Mouse (Mus musculus) thymus, postnatal 4 days (tissue): ENCODE results near the gene Itih1.

Experiments
- DNase-seq: peaks from one replicate; pipeline ENCODE4 v3.0.0; 2021

The Itih1 gene

DNA sequence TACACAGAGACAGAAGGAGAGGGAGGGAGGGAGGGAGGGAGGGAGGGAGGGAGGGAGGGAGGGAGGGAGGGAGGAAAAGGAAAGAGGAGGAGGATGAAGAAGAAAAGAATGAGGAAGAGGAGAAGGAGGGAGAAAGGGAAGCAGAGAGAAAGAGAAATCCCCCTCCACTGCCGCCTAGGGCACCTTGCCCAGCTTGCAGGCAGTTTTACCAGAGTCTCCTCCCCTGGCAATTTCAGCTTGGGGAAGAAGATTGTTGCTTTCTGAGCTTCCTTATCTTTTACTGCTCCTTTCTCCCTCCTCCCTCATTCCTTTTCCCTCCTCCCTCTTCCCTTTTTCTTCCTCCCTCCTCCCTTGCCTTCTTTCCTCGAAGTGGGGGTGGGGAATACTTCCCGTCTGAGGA lies 40.1 kb downstream of the Itih1 start:
- DNase-seq, result no peak

GRCm38 (mm10) chr14:30902628-30903027 lies 40.5 kb downstream of the Itih1 start:
- no peak for DNase-seq

DNA sequence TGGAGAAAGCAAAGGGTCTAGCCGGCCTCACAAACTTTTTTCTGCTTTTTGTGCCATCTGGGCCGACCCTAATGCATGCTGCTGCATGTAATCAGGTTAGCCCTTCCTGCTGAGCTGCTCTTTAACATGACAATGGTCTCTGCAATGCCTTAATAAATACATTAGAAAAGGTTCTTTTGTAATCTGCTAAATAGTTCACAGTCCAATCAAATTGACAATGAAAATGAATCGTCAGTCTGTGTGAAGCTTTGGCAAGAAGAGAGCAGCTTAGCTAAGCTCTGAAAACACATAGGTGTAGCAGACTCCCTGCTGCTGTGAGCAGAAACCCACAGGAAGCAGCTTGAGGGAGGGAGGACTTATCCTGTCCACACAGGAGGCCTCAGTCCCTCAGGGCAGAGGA lies 43.1 kb downstream of the Itih1 start:
- DNase-seq, result no peak

- DNase-seq, result peak; percentile 45
Observed at GRCm38 (mm10) chr14:30888271-30888732, 54.8 kb downstream of the Itih1 start.

GRCm38 (mm10) chr14:30886204-30886603 lies 56.9 kb downstream of the Itih1 start, which contains the start of gene Itih4:
TSS of gene Itih4 (plus strand) at chr14:30886476.
- no peak for DNase-seq

GRCm38 (mm10) chr14:30885298-30885697 lies 57.8 kb downstream of the Itih1 start:
- DNase-seq, result no peak

DNA sequence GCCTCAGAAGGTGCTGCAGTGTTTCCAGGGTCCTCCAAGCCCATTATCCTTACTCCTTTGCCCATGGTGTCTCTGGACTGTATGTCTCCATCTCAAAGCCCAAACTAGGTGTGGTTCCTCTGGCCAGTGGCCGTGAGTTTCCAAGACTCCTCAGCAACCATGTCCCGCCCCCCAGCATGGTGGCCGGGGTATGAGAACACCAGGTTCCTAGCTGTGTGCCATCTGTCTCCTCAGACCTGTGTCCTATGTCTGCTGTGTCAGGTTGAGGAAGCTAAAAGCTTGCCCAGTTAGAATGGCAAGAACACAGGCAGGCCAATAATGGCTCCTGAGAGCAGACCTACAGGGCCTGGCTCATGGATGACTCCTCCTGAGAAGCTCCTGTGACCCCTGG lies 61.4 kb downstream of the Itih1 start:
- DNase-seq, result no peak

DNA sequence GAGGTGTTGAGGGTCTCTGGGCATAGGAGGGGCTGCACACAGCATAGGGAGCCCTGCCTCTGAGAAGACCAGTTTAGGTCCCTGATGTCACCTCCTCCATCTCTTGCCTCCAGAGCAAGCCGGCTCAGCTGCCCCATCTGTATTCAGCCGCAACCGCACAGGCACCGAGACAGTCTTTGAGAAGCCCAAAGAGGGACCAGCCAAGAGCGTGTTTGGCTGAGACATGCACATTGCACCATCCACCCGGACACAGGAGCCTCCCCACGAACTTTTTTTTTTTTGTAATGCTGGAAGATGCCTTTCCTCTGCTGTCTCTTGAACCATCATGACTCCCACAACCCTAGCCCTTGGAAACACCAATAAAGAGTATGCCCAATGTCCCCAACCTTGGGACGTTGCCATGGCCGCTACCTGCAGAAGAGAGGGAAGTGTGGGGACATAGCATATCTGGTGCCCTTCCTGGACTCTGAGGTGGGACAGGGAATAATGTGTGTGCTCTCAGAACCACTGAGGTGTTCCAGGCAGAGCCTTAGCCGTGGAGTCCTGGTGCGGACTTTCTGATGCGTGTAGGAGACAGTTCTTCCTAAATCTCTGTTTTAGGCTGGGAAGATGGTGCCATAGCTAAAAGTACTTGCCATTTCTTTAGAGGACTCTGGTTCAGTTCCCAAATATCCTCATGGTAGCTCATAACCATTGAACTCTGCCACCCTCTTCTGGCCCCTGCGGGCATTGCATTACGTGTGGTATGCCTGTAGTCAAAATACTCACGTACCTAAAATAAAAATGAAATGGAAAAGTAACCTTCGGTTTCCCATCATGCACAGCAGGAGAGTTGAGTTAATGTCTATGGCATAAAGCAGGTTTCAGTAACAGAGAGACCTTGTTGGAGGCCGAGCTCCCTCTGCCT lies 62.0 kb downstream of the Itih1 start:
- peak; percentile 74 for DNase-seq

GRCm38 (mm10) chr14:30880251-30880650 lies 62.8 kb downstream of the Itih1 start:
- no peak for DNase-seq

DNA sequence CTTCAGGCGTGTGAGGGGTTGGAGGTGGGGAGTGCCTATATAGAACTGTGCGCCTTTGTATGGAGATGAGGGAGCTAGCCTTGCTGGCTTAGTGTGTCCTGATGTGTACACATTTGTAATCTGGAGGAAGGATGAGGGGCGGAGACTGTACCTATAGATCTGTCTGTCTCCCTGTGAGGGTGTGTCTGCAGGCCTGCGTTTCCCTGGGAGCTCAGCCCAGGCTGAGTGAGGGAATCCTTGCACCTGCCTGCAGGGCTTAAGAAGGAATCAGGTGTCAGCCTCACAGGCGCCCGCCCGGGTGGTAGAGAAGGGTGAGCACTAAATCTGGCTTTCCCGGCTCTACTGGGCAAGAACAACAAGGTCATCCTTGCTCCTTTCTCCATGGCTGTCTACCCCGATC lies 63.3 kb downstream of the Itih1 start:
- no peak for DNase-seq
